Mouse (Mus musculus): ENCODE measurements around the gene Gga1.

DNA sequence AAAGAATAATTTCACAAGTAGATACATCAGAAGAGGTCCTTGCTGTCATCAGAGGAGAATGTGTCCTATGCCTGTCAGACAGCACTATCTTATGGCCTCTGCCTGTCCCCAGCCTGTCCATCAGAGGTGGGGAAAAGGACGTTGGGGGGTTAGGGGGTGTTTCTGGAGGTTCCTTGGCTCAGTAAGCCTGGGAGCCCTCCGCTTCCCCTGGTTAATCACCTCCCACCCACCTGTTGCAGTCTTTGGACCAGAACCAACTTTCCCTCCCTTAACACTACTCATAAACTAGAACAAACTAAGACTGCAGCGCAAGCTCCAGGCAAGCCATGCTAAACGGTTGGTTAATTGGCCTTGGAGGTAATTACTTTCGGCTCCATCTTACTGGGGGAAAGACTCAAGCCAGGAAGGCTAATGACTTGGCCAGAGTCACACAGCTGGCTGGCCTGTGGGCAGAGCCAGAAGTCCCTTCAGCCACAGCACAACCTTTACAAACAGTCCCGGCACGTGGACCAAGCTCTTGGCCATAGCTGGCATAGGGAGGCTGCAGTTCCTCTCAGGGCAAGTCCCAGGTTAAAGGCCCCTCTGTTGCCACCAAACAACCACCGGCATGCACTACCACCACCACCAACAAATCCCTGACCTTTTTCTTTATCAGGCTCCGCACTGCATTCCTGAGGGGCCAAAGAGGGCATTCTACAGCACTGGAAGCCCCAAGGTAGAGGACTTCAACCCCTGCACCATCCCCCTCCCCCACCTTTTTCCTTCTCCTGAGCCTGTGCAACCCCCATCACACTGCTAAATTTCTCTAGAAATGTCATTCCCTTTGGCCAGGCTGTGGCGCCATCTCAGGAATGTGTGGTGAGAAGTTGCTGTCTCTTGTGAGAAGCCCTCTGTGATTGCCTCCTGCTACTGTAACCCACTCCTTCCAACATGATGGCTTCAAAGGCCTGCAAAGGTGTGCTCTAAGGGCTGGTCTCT is 46.0 kb upstream of the Gga1 start:
- no peak for TF ChIP-seq GATA1 (IDR thresholded peaks at IDR 0.05; ENCODE audit: low read length)
- TF ChIP-seq TAL1 (IDR thresholded peaks at IDR 0.05; ENCODE audit: low read length) = no peak
